Mouse (Mus musculus) olfactory bulb, adult 2 months (tissue): ENCODE measurements around the gene Gk2. TPM values are rescaled to one million over a fixed set of nuclear protein-coding genes. Genes with fewer than 3 reads are reported as not detected.

Source experiments
- H3K27ac ChIP-seq: fragments of 200-500 bp; 2 replicates; pipeline ENCODE4 v1.5.1; 2012; ENCODE audit warnings: low read depth, low read length; ENCODE audit not compliant: insufficient read depth
- H3K4me1 ChIP-seq: fragments of 200-500 bp; 2 replicates; pipeline ENCODE4 v1.6.1; 2012; ENCODE audit warnings: low read length; ENCODE audit not compliant: control insufficient read depth, insufficient read depth
- H3K4me3 ChIP-seq: fragments of 200-500 bp; 2 replicates; pipeline ENCODE4 v1.5.1; 2012; ENCODE audit warnings: mild to moderate bottlenecking, low read depth, low read length, moderate library complexity; ENCODE audit not compliant: insufficient read depth
- CTCF ChIP-seq: fragments of 200-500 bp; IDR thresholded peaks from 2 replicates; pipeline ENCODE4 v1.5.1; 2012; ENCODE audit warnings: low read depth, mild to moderate bottlenecking, low read length, moderate library complexity; ENCODE audit not compliant: insufficient read depth
- POLR2A ChIP-seq: fragments of 200-500 bp; IDR thresholded peaks from 2 replicates; pipeline ENCODE4 v1.6.1; 2012; ENCODE audit warnings: mild to moderate bottlenecking, low read depth, low read length, moderate library complexity; ENCODE audit not compliant: insufficient read depth
- WGBS: fragments of 180-500 bp; shearing (Covaris S2); methylation state at CpG from one replicate; pipeline ENCODE4 v1.1.7; 2018; 5-methylcytosine and 5-hydroxymethylcytosine counted together
- polyA plus RNA-seq: library from polyadenylated mRNA; stranded (reverse); fragments of >200 nt; gene quantifications from 2 replicates; pipeline ENCODE4 v1.2.4, GENCODE M21; 2012; ENCODE audit warnings: low replicate concordance; ENCODE audit not compliant: missing spikeins, insufficient read depth, insufficient read length

The Gk2 gene
- polyA plus RNA-seq, 1 experiment: not detected

DNA sequence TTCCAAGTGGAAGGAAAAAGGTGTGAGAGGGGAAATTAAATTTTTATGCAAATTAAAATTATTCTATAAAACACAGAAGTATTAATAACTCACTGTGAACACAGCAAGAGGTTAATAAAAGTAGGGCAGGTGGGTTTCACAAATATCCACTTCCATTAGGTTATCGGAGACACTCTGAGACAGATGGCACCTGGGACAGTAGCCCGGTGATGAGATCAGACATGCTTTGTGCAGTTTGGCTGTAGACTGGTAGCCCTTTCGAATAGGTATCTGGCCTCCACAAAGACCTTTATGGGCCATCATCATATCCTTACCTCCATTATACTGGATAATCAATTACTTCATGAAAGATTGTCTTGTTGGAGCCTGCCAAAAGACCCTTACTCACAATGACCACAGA lies 6.0 kb upstream of the Gk2 start:
- no peak overlapping the region for H3K4me3 ChIP-seq
- H3K4me1 ChIP-seq: no peaks in the 10 kb centered on the region
- no peak overlapping the region for H3K27ac ChIP-seq
- TF ChIP-seq POLR2A (no peak), CTCF (no peak)
- 95% methylated on average over 3 of the region's 3 CpGs for whole genome bisulfite sequencing

DNA sequence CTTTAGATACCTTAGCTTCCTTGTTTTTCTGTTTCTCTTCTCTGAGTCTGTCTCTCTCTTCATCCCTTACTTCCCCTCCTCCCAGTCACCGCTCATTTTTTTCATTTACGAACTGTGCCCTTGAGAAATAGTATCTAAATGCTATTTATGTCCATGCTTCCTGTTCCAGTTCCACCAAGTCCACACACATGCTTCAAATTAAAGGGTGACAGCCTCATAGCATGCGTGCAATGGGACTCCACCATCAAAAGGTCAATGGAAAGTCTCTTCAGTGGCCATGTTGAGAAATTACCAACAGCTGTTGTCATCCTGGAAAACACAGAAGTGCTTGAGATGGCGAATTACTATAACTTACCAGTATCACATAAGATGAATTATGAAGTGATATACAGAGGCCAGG lies 5.4 kb downstream of the Gk2 start:
- H3K4me1 ChIP-seq: no peaks in the 10 kb centered on the region
- H3K27ac ChIP-seq: no peak overlapping the region
- no peak overlapping the region for H3K4me3 ChIP-seq
- TF ChIP-seq CTCF (no peak), POLR2A (no peak)
- 87% methylated on average over 4 of the region's 4 CpGs for WGBS

GRCm38 (mm10) chr5:97444191-97444590 lies 12.6 kb downstream of the Gk2 start:
- TF ChIP-seq POLR2A (no peak), CTCF (no peak)
- 68% methylated on average over 1 of the region's 1 CpGs for WGBS

DNA sequence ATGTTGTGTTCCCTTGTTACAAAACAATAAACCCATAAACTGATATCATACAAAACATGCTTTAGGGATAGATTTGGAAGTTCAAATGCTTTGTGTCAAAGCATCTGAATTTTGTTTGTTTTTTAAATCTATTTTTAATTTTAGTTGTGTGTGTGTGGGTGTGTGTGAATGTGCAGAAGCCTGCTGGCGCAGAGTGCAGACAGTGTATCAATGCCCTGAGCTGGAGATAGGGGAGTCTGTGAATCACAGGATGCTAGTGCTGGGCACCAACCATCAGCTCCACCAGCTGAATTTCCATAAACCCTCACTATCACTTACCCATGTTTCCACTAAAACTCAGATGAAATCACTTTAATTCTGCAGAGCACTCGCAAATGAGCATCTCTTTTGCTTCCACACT lies 24.3 kb downstream of the Gk2 start:
- H3K4me3 ChIP-seq: no peak overlapping the region
- H3K4me1 ChIP-seq: no peaks in the 10 kb centered on the region
- H3K27ac ChIP-seq: no peak overlapping the region
- WGBS: 73% methylated on average over 2 of the region's 2 CpGs
- TF ChIP-seq POLR2A (no peak), CTCF (no peak)

More at GRCm38 (mm10) chr5:97444191-97444590, 12.6 kb downstream of the Gk2 start:
- H3K27ac ChIP-seq: no peak overlapping the region
- no peak overlapping the region for H3K4me3 ChIP-seq
- no peaks in the 10 kb centered on the region for H3K4me1 ChIP-seq

DNA sequence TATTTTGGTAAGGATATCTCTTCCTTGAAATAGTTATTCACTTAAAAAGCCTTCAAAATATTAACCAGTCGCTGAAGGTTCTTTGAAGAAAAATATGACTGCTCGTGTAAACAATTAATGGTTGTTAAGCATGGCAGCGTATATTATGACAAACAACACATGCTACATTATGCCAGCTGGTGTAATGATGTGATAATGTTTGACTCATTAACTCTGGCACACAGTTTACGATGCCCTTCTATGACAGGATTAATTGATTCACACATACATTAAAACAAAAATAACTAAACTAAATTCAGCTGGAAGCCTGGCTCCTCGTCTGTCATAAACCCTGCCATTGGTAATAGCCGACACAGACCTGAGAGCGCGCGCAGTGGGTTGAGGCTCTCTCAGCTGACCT lies 26.8 kb downstream of the Gk2 start:
- Histone ChIP-seq H3K4me3 (no peak overlapping the region), H3K4me1 (no peaks in the 10 kb centered on the region), H3K27ac (no peak overlapping the region)
- TF ChIP-seq POLR2A (no peak), CTCF (no peak)
- 80% methylated on average over 9 of the region's 9 CpGs for WGBS

- Histone ChIP-seq H3K27ac (no peak overlapping the region), H3K4me1 (no peaks in the 10 kb centered on the region), H3K4me3 (no peak overlapping the region)
- WGBS: 88% methylated on average over 2 of the region's 2 CpGs
- no peak for TF ChIP-seq POLR2A
Measured at GRCm38 (mm10) chr5:97421669-97422068, 35.2 kb downstream of the Gk2 start.

DNA sequence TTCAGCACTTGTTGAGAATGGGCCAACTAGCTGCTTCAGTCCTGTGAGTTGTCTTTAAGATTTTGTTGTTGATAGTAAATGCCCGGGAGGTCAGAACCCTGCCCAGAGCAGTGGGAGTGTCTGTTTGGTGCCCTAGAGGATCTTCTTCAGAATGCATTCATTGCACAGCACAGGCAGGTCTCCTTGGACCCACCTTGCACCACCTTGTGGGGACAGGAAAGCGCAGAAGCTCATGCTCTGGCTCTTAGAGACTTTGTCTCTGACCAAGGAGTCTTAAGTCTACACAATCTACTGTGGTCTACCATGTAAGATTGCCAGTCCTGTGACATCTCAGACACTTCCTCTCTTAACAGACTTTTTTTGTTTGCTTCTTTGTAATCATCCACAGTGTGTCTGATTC lies 39.6 kb downstream of the Gk2 start:
- TF ChIP-seq POLR2A (no peak), CTCF (no peak)
- WGBS: 89% methylated on average over 2 of the region's 2 CpGs
- Histone ChIP-seq H3K4me1 (no peaks in the 10 kb centered on the region), H3K4me3 (no peak overlapping the region), H3K27ac (no peak overlapping the region)

GRCm38 (mm10) chr5:97415837-97416236 lies 41.0 kb downstream of the Gk2 start:
- TF ChIP-seq POLR2A (no peak), CTCF (no peak)
- WGBS: 77% methylated on average over 6 of the region's 6 CpGs
- H3K27ac ChIP-seq: no peak overlapping the region
- no peak overlapping the region for H3K4me3 ChIP-seq
- no peaks in the 10 kb centered on the region for H3K4me1 ChIP-seq

GRCm38 (mm10) chr5:97413716-97414115 lies 43.1 kb downstream of the Gk2 start:
- H3K4me1 ChIP-seq: no peaks in the 10 kb centered on the region
- H3K27ac ChIP-seq: no peak overlapping the region
- 83% methylated on average over 3 of the region's 3 CpGs for WGBS
- TF ChIP-seq POLR2A (no peak), CTCF (no peak)
- no peak overlapping the region for H3K4me3 ChIP-seq

- H3K4me3 ChIP-seq: no peak overlapping the region
- no peak overlapping the region for H3K27ac ChIP-seq
- H3K4me1 ChIP-seq: no peaks in the 10 kb centered on the region
- 84% methylated on average over 6 of the region's 6 CpGs for WGBS
- TF ChIP-seq CTCF (no peak), POLR2A (no peak)
Measured at GRCm38 (mm10) chr5:97410190-97410589, 46.6 kb downstream of the Gk2 start.
